Mouse (Mus musculus) thymus, adult 18-20 months (tissue): ENCODE data around the gene Mdm2.

ENCODE experiments used
- DNase-seq, 2 experiments: peaks; one replicate each; pipeline ENCODE4 v3.0.0; 2022; ENCODE audit warnings: mixed read lengths in 2 of 2

Mdm2 gene

DNA sequence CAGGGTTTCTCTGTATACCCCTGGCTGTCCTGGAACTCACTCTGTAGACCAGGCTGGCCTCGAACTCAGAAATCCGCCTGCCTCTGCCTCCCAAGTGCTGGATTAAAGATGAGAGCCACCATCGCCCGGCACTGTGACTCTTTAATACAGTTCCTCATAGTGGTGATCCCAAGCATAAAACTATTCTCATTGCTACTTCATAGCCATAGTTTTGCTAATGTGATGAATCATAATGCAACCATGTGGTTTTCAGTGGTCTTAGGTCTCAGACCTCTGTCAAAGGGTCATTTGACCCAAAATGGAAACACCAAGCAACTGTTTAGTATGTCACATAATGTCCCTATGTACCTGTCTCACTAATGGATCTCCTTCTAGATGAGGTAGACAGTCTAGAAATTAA lies 15.0 kb downstream of the Mdm2 start:
- no peak for DNase-seq

DNA sequence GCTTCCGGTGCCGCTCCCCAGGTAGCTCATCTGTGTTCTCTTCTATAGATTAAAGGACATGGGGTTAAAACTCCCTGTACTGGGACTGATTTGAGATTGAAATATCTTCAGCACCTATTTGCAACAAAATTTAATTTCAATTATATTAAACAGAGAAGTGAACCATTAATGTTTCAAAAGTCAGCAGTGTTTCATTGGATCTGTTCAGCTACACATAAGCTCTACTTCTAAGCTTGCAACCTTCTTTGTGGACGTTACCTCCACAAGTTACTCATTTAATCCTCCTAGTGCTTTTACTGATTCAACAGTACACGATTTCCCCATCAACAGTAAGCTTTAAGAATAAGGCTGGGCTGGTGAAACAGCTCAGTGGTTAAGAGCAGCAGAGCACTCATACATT lies 15.5 kb downstream of the Mdm2 start:
- DNase-seq = no peak

DNA sequence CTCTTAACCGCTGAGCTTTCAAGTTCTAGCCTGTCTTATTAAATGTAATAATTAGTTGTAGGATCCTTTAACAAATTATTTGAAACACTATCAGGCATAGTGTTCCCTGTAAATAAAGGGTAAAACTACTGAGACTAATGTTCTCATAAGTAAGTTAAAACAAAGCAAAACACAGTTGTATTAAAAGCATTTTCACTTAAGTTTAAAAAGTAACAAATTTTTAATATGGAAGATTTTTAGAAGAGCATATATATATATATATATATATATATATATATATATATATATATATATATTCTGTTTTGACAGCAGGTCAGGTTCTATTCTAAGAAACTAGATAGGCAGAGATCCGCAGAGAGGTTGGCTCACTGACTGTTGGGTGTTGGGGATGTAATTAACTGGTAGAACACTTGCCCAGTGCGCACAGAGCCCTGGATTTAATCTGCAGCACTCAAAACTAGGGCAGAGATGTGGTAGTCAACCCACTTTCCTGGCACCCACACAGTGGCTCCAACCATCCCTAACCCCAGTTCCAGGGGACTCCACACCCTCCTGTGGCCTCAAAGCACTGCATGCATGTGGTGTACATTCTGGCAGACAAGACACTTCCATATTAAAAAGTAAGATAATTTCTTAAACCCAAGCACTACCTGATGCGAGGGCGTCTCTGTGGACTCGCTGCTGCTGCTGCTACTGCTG lies 16.2 kb downstream of the Mdm2 start:
- no peak for DNase-seq

DNA sequence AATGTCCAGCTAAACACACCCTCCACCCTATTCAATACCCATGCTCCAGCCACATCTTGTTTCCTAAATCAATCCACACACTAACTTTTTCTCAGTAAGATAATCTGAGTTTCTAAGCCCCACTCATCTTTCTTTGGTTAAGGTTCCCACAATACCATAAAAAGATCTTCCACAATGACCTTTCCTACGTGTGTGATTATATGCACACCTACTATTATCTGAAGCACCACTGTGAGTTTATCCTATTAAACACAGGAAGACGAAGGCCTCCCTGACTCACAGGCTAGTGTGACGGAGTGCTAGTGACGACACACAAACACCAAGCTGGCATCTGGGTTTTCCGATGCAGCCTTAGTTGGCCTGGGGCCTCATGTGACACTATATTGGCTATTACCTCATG lies 17.6 kb downstream of the Mdm2 start:
- no peak for DNase-seq

DNA sequence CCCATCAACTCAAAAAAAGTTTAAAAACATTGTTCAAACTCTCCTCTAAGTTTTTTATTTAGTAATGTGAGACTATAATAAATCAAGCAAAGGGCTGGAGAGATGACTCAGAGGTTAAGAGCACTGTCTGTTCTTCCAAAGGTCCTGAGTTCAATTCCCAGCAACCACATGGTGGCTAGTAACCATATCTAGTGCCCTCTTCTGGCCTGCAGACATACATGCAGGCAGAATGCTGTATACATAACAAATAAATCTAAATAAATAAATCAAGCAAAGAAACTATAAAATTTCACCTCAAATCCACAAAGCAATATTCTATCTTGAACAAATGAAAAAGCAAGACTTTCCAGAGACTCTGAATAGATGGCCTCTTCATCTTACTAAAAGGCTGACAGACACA lies 18.4 kb downstream of the Mdm2 start:
- no peak for DNase-seq

DNA sequence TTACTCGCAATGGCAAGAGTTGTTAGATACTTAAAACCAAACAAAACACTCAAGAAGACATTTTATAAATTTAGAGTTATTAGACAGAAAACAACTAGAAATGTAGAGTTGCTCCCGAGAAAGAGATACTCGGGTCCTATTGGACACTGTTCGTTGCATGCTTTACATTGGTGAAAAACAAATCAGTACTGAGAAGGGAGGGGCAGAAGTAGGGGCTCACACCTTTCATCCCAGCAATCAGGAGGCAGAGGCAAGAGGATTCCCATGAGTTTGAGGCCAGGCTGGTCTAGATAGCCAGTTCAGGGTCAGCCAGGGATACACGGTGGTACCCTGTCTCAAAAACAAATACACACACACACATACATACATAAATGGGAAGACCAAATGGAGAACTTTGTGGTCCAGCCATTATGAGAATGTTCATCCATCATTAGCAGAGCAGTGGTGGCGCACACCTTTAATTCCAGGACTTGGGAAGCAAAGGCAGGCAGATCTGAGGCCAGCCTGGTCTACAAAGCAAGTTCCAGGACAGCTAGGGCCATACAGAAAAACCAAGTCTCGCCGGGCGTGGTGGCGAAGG lies 19.1 kb downstream of the Mdm2 start:
- no peak for DNase-seq

DNA sequence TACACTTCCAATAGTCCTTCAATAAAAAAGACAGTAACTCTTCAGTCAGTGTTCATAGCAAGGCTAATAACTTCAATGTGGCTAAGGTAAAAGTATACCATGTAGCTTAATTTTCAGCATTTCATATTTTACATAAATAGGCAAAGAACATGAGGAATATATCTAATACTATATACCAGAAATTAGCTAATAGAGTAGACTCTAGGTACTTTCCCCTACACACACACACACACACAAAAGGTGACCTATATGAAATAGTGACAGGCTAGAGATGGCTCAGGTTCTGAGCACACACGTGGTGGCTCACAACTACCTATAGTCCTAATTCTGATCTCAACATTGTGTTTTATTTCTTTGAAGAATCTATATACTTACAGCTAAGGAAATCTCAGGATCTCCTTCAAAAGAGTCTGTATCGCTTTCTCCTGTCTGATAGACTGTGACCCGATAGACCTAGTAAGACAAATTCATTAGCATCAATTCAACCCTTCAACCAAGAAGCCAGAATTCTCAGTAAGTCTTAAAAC lies 19.7 kb downstream of the Mdm2 start:
- DNase-seq = no peak

DNA sequence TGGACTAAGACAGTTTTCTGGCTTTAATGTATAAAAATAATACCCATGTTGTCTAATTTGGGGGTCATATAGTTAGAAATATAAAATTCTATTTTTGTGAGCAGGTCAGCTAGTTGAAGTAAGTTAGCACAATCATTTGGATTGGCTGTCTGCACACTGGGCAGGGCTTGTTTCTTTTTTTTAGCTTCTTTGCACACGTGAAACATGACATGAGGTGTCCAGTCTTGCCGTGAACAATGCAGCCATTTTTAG lies 20.5 kb downstream of the Mdm2 start:
- DNase-seq = no peak

DNA sequence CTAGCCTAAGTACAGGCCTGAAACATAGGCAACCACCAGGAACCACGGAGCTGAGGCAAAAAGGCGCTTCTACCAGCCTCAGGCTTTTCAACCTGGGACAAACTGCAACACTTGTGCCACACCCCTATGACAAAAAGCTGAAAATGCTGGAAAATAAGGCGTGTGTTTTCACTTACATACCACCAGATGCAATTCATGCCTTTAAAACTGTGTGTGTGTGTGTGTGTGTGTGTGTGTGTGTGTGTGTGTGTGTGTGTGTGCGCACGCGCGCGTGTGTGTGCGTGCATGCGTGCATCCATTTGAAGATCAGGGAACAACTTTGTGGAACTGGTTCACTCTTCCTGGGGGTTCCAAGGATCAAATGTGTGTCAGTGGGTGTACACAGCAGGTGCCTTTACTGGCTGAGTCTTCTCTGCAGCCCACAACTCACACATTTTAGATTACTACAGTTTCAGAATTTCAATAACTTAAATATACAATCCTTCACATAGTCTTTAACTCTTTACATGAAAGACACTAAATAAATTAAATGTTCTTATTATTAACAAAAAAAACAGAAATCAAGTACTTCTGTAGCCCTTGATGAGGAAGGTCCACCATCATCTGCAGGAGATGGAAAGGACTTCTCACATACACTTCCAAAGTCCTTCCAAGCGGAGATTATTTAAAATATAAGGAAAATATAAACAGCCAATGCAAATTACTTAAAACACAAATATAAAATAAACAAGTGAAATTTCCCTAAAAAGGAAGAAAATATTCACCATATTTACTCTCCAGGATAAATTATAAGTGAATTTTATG lies 21.1 kb downstream of the Mdm2 start:
- no peak for DNase-seq

DNA sequence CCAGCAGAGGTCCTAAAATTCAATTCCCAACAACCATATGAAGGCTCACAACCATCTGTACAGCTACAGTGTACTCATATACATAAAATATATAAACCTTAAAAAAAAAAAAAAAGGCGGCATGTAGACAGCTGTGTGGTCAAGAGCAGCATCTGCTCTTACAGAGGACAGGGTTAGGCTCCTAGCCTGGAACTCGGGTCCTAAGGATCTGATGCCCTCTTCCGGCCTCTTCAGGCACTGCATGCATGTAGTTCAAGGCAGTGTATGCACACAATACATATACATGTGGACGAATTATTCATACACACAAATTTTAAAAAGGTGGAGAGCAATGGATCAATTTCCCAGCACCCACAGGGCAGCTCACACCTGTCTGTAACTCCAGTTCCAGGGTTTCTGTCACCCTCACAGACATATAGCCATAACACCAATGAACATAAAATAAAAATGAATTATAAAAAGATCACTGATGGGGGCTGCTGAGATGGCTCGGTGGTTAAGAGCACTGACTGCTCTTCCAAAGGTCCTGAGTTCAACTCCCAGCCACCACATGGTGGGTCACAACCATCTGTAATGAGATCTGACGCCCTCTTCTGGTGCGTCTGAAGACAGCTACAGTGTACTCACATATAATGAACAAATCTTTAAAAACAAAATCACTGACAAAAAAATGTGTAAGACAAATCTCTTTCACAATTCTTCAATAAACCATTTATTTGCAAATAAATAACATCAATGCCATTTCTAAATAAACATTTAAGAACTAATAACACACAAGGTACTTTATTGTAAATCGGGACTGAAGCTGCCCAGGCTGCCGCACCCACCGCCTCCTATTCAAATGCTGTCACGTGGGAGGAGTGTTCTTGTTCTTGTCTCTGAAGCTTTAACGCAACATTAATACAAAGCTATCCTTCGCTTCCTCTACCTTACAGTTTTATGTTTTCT lies 22.1 kb downstream of the Mdm2 start:
- no peak for DNase-seq

DNA sequence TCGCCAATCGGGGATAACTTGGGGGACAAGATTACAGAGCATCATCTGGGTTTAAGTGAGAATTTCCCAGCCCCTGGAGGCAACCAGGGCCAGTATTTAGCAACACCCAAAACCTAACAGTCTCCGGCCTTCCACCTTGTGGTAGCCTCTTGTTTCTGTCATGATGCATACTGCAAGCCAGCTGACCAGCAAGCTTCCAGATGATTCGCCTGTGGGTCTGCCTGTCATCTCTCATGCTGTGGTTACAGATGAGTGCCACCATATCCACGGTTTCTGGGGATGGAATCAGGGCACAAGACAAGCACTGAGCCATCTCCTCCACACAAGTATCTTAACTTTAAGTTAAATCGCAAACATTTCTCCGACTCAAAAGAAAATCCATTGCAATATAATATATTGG lies 23.0 kb downstream of the Mdm2 start:
- DNase-seq = no peak

DNA sequence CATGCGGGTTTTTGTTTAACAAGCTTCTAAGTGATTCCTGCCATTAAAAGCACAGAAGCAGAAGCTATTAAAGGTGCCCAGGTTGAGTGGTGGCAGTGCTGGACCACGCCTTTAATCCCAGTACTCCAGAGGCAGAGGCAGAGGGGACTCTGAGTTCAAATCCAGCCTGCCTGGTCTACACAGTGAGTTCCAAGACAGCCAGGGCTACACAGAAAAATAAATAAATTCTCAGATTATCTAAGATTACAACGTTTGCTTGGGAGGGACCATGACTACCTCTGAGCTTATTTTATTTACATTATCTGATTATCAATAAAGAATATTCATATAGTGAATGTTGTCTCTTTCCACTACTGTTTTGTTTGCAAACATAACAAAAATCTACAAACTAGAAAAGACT lies 23.5 kb downstream of the Mdm2 start:
- DNase-seq = no peak

DNA sequence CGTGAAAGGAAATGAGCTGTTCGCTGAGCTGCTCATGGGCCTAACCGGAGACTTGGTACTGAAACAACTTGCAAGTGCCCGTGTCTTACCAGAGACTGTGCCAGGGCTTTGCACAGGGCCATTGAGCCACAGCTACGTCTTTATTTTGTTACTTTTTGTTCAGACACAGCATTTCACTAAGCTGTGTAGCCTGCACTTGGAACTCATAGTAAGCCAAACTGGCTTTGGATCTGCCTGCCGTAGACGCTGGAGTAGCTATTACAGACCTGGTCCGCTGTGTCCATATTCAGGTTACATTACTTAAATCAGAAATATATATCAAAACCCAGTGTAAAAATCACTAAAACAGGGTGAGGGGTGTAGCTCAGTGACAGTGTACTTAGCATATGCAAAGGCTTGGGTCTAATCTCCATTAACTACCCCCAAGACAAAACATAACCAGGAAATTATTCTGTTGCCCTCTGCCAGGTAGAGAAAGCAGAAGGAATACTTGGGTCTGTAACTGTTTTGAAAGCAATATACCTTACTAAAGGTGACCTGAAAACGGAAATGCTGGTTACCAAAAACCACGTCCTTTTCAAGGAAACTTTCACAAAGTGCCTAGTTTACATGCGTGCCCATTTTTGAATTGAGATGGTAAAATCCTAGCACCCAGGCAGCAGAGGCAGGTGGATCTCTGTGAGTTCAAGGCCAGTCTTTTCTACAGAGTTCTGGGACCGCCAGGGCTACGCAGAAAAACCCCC lies 24.5 kb downstream of the Mdm2 start:
- no peak for DNase-seq

DNA sequence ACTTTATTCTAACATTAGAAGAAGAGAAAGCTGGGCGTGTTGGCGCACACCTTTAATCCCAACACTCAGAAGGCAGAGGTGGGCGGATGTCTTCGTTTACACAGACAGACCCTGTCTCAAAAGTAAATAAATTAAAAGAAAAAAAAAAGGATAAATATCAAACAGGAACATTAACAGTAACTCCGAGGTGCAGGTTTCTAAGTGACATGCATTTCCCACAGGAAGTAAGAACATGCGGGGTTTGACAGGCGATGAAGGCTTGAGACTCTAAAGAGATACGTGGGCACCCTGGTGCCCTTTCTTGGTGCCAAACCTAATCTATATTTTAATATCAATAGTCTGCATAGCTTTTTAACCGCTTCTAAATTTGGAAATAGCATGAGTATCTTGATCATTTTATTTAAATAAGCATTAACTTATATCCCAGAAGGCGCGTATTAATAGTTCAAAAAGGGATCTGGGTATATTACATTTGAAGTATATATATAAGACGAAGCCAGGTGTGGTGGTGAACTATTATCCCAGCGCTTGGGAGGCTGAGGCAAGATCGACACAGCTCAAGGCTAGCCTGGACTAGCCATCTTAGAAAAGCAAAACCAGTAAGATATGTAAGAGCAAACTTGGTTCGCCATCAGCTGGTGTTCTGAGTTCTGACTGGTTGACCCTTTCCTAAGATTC lies 25.2 kb downstream of the Mdm2 start:
- DNase-seq = no peak

DNA sequence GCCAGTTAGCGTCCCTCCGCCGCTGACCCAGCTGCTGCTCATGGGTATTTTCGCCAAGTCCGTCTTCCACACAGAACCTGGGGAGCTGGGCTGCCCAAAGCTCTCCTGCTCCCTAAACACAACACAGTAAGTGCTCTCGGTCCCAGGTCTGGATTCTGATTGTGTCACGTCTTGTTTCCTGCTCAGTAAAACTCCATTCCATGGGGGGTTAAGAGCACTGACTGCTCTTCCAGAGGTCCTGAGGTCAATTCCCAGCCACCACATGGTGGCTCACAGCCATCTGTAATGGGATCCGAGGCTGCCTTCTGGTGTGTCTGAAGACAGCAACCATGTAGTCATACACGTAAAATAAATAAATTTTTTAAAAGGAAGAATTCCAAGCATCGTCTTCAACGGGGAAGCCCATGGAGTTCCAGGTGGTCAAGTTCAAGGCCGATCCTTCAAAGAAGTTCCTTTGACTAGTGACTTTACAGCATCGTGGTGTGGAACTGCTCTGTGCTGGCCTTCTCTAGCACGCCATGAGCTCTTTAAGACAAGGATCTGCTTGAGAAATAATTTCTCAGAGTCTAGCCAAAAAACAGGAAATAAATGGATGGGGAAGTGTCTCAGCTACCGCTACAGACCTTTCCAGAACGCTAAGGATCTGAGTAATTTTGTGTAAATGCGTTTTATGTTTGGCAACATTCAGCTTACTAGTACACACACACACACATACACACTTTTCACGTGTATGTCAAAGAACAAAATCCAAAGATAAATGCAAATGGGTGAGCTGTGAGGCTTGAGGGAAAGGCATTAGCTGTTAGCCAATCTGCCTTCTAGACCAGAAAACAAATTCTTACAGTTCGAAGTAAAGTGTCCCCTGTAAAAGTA lies 26.0 kb downstream of the Mdm2 start:
- DNase-seq = no peak

DNA sequence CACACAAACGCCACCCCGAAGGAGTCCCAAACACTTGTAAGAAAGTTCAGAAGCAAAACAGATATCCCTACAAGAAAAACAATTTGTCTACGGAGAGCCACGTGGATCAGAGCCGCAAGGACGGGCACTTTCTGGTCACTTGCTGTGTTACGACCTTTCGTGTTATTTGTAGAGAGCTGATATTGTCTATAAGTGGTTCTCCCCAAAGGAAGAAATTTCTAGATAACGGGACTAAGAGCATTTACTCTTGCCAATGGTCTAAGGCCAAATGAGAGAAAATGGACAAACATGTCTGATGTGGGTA lies 26.9 kb downstream of the Mdm2 start:
- no peak for DNase-seq

DNA sequence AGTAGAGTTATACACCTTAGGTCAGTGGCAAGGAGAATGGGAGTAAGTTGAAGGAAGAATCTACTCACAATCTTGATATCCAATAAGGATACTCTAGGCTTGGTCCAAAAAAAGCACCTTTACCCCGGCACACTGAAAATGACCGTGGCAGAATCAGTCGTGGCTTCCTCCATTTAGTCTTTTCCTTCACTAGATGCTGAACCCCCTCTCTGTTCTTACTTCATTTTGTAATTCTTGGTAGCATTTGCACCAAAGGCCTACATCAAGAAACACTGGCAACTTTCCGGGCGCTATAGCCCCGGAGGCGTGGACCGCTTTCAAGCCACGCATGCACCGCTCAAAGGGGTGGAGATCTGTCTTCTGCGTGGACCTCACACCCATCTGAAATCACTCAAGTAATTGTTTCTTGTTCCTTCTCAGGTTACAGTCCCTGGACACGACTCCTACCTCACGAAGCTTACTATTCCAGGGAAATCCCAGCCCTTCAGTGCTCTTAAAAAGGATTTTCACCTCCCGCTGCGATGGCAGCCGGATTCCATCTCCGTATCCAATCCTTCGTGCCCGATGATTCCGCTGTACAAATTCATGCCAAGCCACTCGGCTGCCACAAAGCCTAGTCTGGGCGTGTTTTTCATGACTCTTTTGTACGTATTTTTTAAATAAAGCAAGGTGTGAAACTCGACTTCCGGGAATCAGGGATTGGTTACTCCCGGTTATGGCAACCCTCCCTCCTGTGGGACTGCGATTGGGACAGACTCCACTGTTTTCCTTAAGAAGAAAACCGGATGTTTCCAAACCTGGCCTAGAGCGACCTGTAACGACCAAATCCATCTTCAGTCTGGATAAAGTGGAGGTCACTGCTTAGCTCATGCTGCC lies 27.5 kb downstream of the Mdm2 start:
- no peak for DNase-seq

DNA sequence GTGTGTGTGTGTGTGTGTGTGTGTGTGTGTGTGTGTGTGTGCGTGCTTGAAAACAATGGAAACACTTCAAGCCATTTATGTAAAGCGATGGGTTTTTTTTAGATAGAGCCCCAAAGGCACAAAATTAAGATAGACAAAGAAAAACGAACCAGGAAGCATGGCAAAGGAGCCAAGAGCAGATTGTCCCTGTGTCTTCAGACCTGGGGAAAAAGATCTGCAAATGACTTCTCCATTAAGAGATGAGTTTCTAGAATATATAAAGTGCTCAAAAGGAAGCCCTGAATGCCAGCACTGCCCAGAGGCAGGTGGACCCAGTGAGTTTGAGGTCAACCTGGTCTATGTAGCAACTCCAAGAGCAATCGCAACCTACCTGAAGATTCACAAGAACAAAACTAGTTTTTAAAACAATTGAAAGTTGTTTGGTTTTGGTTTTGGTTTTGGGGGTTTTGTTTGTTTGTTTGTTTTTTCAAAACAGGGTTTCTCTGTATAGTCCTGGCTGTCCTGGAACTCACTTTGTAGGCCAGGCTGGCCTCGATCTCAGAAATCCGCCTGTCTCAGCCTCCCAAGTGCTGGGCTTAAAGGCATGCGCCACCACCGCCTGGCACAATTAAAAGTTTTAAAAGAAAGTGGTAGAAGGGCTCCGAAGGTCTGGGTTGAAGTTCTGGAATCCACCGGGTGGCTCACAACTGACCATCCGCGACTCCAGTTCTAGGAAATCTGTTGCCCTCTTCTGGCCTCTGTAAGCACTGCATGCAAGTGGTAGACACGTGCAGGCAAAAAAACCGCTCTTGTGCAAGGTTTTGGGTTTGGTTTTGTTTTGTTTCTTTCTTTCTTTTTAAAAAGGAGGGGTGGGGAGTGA lies 28.3 kb downstream of the Mdm2 start:
- DNase-seq = no peak

DNA sequence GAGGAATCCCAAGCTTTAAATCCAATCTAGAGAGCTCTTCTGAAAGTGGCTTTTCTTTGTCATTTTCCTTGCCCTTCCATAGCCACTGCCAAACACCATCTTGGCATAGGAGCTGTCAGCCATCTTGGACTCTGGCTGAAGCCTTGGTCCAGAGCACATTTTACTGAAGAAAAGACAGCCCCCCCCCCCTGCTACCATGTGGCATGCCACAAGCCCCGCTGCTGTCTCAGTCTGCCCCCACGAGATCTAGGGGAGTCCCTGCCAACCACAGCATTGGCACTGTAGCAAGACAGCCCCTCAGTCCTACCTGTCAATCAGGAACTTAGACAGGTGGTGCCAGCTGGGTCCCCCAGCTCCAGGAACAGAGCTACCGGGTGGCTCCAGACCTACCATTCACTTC lies 29.0 kb downstream of the Mdm2 start:
- DNase-seq = no peak
